Mouse (Mus musculus): ENCODE measurements around the gene Baiap2l1. TPM values are rescaled to one million over a fixed set of nuclear protein-coding genes. Genes with fewer than 3 reads are reported as not detected.

Gene Baiap2l1
- polyA plus RNA-seq, 1 experiment from 2014 or later: 1.5 TPM

DNA sequence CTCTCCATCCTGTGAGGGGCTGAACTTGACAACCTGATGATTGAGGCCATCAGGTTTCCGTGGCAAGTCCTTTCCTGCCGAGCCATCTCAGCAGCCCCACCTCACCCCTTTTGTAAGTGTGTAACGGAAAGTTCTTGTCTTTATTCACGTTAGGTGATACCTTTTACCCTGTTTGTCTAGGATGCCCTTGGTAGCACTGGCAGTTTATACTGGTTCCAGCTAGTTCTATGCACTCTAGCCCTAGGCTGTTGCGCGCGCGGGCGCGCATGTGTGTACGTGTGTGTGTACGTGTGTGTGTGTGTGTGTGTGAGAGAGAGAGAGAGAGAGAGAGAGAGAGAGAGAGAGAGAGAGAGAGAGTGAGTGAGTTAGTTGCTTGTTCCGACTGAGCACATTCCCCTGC is 94.4 kb downstream of the Baiap2l1 start:
- WGBS: 86% methylated on average over 13 of the region's 13 CpGs
- H3K4me3 ChIP-seq (replicated peaks): no peak overlapping the region
- H3K4me2 ChIP-seq: no peak overlapping the region

GRCm38 (mm10) chr5:144263082-144263481 is 94.8 kb downstream of the Baiap2l1 start:
- no peak overlapping the region for H3K27ac ChIP-seq (replicated peaks)
- H3K4me3 ChIP-seq (replicated peaks): no peak overlapping the region
- 82% methylated on average over 9 of the region's 9 CpGs for WGBS
- ATAC-seq (ENCODE audit: low FRiP score): no peak
- peaks cover 25% of the 10 kb centered on the region for H3K36me3 ChIP-seq
- H3K9ac ChIP-seq (replicated peaks): no peak overlapping the region
- H3K4me1 ChIP-seq: peaks cover 26% of the 10 kb centered on the region
- H3K4me2 ChIP-seq: no peak overlapping the region
- no peaks in the 10 kb centered on the region for H3K9me3 ChIP-seq (replicated peaks)
- no peaks in the 10 kb centered on the region for H3K27me3 ChIP-seq (replicated peaks)

More for the DNA sequence above, 94.4 kb downstream of the Baiap2l1 start:
- Histone ChIP-seq H3K27ac (replicated peaks) (no peak overlapping the region), H3K27me3 (replicated peaks) (no peaks in the 10 kb centered on the region), H3K9ac (replicated peaks) (no peak overlapping the region), H3K4me1 (peaks cover 22% of the 10 kb centered on the region), H3K36me3 (peaks cover 25% of the 10 kb centered on the region), H3K9me3 (replicated peaks) (no peaks in the 10 kb centered on the region)
- no peak for ATAC-seq (ENCODE audit: low FRiP score)

DNA sequence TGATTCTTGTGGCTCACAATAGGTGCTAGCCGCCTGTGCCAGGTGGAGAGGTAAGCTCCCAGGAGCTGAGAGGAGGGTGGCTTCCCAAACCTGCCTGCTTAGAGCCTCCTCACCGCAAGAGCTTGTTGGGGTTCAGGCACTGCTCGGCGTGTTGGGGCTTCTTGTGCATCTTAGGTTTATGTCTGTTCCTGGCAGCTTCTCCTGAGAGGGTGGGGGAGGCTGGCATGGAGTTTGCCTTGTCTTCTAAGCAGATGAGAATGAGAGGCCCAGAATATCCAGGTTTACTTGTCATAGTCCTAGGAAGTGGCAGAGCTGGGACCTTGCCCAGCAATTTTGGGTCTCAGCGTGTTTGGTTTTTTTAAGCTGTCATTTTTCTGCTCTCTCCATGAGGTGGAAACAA is 96.1 kb downstream of the Baiap2l1 start:
- ATAC-seq (ENCODE audit: low FRiP score): no peak
- no peak overlapping the region for H3K27ac ChIP-seq (replicated peaks)
- H3K9ac ChIP-seq (replicated peaks): no peak overlapping the region
- 91% methylated on average over 5 of the region's 5 CpGs for WGBS
- no peak overlapping the region for H3K4me2 ChIP-seq
- no peaks in the 10 kb centered on the region for H3K27me3 ChIP-seq (replicated peaks)
- no peak overlapping the region for H3K4me3 ChIP-seq (replicated peaks)
- H3K4me1 ChIP-seq: peaks cover 39% of the 10 kb centered on the region
- H3K9me3 ChIP-seq (replicated peaks): no peaks in the 10 kb centered on the region
- H3K36me3 ChIP-seq: peaks cover 22% of the 10 kb centered on the region

- Histone ChIP-seq H3K9ac (replicated peaks) (no peak overlapping the region), H3K27me3 (replicated peaks) (no peaks in the 10 kb centered on the region), H3K9me3 (replicated peaks) (no peaks in the 10 kb centered on the region), H3K36me3 (peaks cover 17% of the 10 kb centered on the region), H3K27ac (replicated peaks) (no peak overlapping the region), H3K4me2 (no peak overlapping the region), H3K4me1 (peaks cover 44% of the 10 kb centered on the region), H3K4me3 (replicated peaks) (no peak overlapping the region)
- ATAC-seq (ENCODE audit: low FRiP score): no peak
- 88% methylated on average over 9 of the region's 9 CpGs for WGBS
Observed at GRCm38 (mm10) chr5:144261309-144261708, 96.6 kb downstream of the Baiap2l1 start.

- Histone ChIP-seq H3K4me2 (no peak overlapping the region), H3K27me3 (replicated peaks) (no peaks in the 10 kb centered on the region), H3K36me3 (peaks cover 11% of the 10 kb centered on the region), H3K9ac (replicated peaks) (no peak overlapping the region), H3K9me3 (replicated peaks) (no peaks in the 10 kb centered on the region), H3K4me1 (peaks cover 47% of the 10 kb centered on the region), H3K4me3 (replicated peaks) (no peak overlapping the region), H3K27ac (replicated peaks) (no peak overlapping the region)
- ATAC-seq (ENCODE audit: low FRiP score): no peak
- 90% methylated on average over 8 of the region's 8 CpGs for WGBS
Observed at GRCm38 (mm10) chr5:144260464-144260863, 97.4 kb downstream of the Baiap2l1 start.

- H3K4me2 ChIP-seq: peak overlapping the region; percentile 78
- H3K36me3 ChIP-seq: peaks cover 4% of the 10 kb centered on the region; the same call in 1 of the 2 replicates
- no peak overlapping the region for H3K9ac ChIP-seq (replicated peaks)
- H3K27ac ChIP-seq (replicated peaks): no peak overlapping the region
- no peak overlapping the region for H3K4me3 ChIP-seq (replicated peaks)
- H3K4me1 ChIP-seq: peaks cover 53% of the 10 kb centered on the region
- H3K27me3 ChIP-seq (replicated peaks): no peaks in the 10 kb centered on the region
- ATAC-seq (ENCODE audit: low FRiP score): no peak
- WGBS: 73% methylated on average over 6 of the region's 6 CpGs
- no peaks in the 10 kb centered on the region for H3K9me3 ChIP-seq (replicated peaks)
Observed at GRCm38 (mm10) chr5:144259228-144259627, 98.7 kb downstream of the Baiap2l1 start.

GRCm38 (mm10) chr5:144258687-144259086 is 99.2 kb downstream of the Baiap2l1 start:
- 28% methylated on average over 2 of the region's 2 CpGs for WGBS
- Histone ChIP-seq H3K9me3 (replicated peaks) (no peaks in the 10 kb centered on the region), H3K4me3 (replicated peaks) (0 out of 2 replicates have a peak overlapping the region, but pooled peaks have one; percentile 10), H3K9ac (replicated peaks) (0 out of 2 replicates have a peak overlapping the region, but pooled peaks have one; percentile 15), H3K27ac (replicated peaks) (no peak overlapping the region), H3K27me3 (replicated peaks) (no peaks in the 10 kb centered on the region), H3K4me2 (peak overlapping the region; percentile 78), H3K4me1 (peaks cover 53% of the 10 kb centered on the region), H3K36me3 (peaks cover 4% of the 10 kb centered on the region; the same call in 1 of the 2 replicates)
- no peak for ATAC-seq (ENCODE audit: low FRiP score)

DNA sequence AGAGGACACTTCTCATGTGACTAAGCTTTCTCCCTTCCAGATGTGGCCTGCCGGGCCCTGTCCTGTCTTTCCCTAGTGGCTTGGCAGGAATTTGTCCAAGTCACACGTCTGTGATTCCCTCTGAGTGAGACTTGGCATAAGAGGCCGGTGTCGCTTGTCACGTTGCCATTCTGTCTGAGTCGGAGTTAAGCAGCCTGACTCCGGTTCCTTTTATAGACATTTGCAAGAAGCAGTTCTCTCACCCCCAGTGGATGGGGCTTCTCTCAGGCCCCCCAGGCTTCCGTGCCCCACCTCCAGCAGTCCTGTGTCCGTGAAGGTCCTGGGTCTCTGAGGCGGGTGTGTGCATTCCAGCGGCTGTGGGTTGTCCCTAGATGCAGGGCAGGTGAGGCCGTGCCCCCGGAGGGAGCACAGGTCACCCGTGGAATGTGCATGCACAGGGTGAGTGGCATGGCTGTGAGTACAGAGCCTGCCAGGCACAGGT is 99.7 kb downstream of the Baiap2l1 start:
- peaks cover 2% of the 10 kb centered on the region; the same call in 1 of the 2 replicates for H3K36me3 ChIP-seq
- no peaks in the 10 kb centered on the region for H3K27me3 ChIP-seq (replicated peaks)
- 36% methylated on average over 14 of the region's 14 CpGs for WGBS
- H3K4me3 ChIP-seq (replicated peaks): peak overlapping the region; percentile 98
- H3K27ac ChIP-seq (replicated peaks): no peak overlapping the region
- no peaks in the 10 kb centered on the region for H3K9me3 ChIP-seq (replicated peaks)
- peaks cover 53% of the 10 kb centered on the region for H3K4me1 ChIP-seq
- no peak for ATAC-seq (ENCODE audit: low FRiP score)
- peak overlapping the region; percentile 78 for H3K4me2 ChIP-seq
- peak overlapping the region; percentile 15; the same call in 1 of the 2 replicates for H3K9ac ChIP-seq (replicated peaks)

DNA sequence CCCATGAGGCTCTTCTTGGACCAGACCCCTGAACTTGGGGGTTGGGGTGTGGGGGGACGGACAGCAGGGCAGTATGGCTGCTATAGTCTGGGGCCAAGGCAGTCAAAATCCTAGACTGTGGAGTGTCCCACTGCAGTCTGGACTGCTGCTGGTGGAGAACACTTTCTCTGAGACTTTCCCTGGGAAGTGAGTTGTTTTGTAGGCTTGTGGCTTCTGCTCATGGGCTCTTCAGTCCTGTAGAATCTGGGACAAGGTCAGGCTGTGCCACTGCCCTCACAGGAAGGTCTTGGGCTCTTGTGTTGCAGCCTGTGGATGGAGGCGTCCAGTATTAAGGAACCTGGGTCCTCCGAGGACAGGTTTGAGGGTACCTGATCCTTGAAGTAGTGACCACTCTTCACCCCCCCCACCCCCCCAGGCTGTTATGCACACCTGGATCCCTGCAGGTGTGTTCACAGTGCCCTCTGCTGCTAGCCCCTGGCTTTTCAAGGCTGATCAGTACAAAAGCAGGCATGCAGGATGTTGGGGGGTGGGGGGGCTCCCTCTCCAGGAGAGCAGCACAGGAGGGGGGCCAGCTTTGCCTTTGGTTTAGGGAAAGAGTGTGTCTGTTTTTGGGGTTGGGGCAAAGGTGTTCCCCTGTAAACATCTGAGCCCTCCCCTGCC is 100.3 kb downstream of the Baiap2l1 start:
- H3K4me2 ChIP-seq: peak overlapping the region; percentile 78
- no peaks in the 10 kb centered on the region for H3K36me3 ChIP-seq
- H3K4me3 ChIP-seq (replicated peaks): peak overlapping the region; percentile 98
- H3K27ac ChIP-seq (replicated peaks): no peak overlapping the region
- no peaks in the 10 kb centered on the region for H3K27me3 ChIP-seq (replicated peaks)
- ATAC-seq (ENCODE audit: low FRiP score): no peak
- peak overlapping the region; percentile 92; the same call in 1 of the 2 replicates for H3K9ac ChIP-seq (replicated peaks)
- H3K9me3 ChIP-seq (replicated peaks): no peaks in the 10 kb centered on the region
- H3K4me1 ChIP-seq: peaks cover 53% of the 10 kb centered on the region
- 81% methylated on average over 3 of the region's 3 CpGs for WGBS

- peaks cover 50% of the 10 kb centered on the region for H3K4me1 ChIP-seq
Observed at GRCm38 (mm10) chr5:144256888-144257287, 101.0 kb downstream of the Baiap2l1 start.

DNA sequence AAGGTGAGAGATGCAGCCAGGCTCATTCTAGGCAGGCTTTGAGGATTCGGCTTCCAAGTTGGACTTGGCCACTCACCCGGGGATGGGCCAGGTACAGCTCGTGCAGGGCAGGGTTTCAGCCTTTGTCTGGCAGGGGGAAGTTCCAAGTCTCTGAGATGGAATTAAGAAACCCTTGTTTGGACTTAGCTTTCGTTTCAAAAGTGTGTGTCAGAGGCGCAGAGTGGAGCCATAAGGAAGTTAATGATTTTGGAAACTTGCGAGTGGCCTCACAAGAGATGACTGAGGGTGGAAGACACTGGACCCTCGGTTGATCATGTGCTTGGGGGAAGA is 101.4 kb downstream of the Baiap2l1 start:
- no peaks in the 10 kb centered on the region for H3K9me3 ChIP-seq (replicated peaks)
- ATAC-seq (ENCODE audit: low FRiP score): no peak
- no peaks in the 10 kb centered on the region for H3K36me3 ChIP-seq
- H3K4me1 ChIP-seq: peaks cover 48% of the 10 kb centered on the region
- H3K9ac ChIP-seq (replicated peaks): peak overlapping the region; percentile 92
- no peaks in the 10 kb centered on the region for H3K27me3 ChIP-seq (replicated peaks)
- H3K4me2 ChIP-seq: peak overlapping the region; percentile 78
- peak overlapping the region; percentile 85 for H3K27ac ChIP-seq (replicated peaks)
- H3K4me3 ChIP-seq (replicated peaks): peak overlapping the region; percentile 98
- 13% methylated on average over 7 of the region's 7 CpGs for WGBS

More at GRCm38 (mm10) chr5:144256888-144257287, 101.0 kb downstream of the Baiap2l1 start:
- Histone ChIP-seq H3K27me3 (replicated peaks) (no peaks in the 10 kb centered on the region), H3K9me3 (replicated peaks) (no peaks in the 10 kb centered on the region), H3K27ac (replicated peaks) (peak overlapping the region; percentile 85), H3K4me3 (replicated peaks) (peak overlapping the region; percentile 98), H3K9ac (replicated peaks) (peak overlapping the region; percentile 92), H3K36me3 (no peaks in the 10 kb centered on the region), H3K4me2 (peak overlapping the region; percentile 78)
- ATAC-seq (ENCODE audit: low FRiP score): no peak
- 30% methylated on average over 1 of the region's 1 CpGs for WGBS
